Mouse (Mus musculus) brain, embryonic 14.5 days (tissue): ENCODE measurements around the gene Speg.

Experiments used
- CTCF ChIP-seq: fragments of 200-500 bp; IDR thresholded peaks from 2 replicates; pipeline ENCODE4 v1.5.1; 2012; ENCODE audit warnings: inconsistent platforms, mild to moderate bottlenecking, moderate library complexity, borderline replicate concordance; ENCODE audit not compliant: insufficient read depth, insufficient read length; ENCODE audit errors: extremely low read depth
- POLR2A ChIP-seq: fragments of 200-500 bp; IDR thresholded peaks from 2 replicates; pipeline ENCODE4 v1.6.1; 2012; ENCODE audit warnings: mild to moderate bottlenecking, inconsistent platforms, borderline replicate concordance; ENCODE audit not compliant: poor library complexity, insufficient read depth, insufficient read length, severe bottlenecking; ENCODE audit errors: extremely low read depth

DNA sequence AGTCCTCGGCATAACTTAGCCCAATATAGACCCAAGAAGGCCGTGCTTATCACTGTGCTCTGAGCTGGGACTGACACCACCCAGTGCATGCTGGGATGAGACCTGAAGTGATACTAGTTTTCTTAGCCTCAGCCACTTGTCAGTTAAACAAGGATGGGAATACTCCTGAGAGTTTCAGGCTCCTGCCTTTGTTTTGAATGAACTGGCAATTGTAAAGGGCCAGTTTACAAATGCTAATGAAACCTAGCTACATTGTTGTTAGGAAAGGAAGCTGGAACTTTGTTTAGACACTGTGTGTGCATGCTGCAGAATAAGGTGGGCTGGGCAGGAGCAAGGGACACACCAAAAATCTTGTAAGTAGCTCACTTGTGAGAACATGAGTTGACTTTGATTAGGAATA lies 5.9 kb downstream of the Speg start:
- TF ChIP-seq CTCF: no peak
- no peak for TF ChIP-seq POLR2A
